Mouse (Mus musculus): ENCODE results near the gene Phlpp1.

Phlpp1 gene

DNA sequence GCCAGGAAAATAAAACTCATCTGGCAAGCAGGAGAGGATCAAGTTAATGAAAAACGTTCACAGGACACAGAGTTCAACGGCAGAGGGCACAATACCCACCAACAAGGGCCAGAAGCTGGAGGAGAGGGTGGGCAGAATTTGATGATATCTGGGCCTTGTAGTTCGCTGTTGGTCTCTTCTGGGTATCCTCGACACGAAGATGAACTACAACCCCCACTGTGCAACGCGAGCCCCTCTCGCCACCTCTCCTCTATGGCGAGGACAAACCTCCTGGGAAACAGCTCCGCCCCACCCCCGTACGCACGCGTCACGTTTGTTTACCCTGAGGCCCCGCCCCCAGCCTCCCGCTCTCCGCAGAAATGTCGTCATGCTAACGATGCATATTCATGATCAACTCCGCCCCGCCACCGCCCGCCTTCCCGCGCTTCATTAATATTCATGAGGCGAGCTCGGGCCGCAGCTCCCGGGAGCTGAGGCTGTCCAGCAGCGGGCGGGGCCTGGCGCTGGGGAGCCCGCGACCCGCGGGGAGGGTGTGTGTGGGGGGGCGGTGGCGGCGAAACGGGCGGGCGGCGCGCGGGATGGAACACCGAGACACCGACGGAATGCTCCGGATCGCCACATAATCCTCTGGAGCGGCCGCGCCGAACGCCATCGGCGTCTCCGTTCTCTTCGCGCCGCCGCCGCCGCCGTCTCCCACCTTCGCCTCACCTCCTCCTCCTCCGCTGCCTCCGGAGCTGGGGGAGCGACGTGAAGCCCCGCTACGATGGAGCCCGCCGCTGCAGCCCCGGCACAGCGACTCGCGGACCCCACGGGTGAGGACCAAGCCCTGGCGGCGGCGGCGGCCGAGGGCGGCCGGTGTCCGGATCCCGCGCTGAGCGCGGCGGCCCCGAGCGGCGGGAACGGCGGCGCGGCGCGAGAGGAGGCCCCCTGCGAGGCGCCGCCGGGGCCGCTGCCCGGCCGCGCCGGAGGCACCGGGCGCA, at the start of gene Phlpp1:
Phlpp1 (plus strand) TSS at position 512 of the 980 bp plus-strand sequence.
- DNase-seq (ENCODE audit: low read depth, low spot score): peak; percentile 100

DNA sequence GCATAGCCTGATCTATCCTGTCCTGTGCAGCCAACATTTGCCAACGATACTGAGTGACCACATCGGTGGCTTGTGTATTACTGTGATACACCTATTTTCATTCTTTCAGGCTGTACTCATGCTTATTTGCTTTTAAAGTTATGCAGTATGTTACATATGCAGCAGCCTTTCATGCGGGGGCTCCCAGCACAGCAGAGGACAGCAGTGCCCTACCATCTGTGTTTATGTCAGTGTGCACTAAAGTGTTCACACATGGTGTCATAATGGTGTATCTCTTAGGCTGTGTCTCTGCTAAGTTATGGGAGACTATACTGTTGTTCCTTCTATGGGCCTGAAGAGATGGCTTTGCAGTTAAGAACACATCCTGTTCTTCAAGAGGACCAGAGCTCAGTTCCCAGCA, 45.0 kb upstream of the Phlpp1 start:
- DNase-seq (ENCODE audit: low read depth, low spot score): no peak

GRCm38 (mm10) chr1:106131697-106132349, 39.7 kb upstream of the Phlpp1 start:
- DNase-seq (ENCODE audit: low read depth, low spot score): no peak

DNA sequence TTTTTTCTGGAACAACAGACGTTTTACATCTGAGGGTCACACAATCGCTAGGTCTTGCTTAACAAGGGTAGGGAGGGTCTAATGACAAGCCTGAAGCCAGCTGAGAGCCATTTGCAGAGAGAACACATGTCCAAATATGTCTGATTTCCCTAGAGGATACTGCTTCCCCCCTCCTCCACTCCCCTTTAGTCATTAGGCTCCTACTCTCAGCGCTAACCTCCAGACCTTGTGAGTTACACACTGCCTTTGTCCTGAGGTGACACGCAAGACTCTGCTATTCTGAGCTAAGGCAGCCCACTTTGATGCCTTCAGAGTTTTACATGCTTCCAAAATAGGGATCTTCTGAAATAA, 39.2 kb upstream of the Phlpp1 start:
- DNase-seq (ENCODE audit: low read depth, low spot score): no peak

DNA sequence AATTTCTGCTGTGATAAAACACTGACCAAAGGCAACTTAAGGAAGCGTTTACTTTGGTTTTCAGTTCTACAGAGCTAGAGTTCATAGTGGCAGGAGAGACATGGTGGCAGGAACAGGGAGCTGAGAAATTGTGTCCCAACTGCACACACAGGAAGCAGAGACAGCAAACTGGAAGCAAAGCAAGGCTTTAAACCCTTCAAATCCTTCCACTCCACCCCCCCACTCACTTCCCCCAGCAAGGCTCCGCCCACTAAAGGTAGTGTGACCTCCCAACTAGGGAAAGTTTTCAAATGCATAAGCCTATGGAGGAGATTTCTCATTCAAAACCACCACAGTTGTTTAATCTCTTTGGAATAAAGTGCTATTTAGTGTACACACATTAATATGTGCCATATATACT, 32.9 kb upstream of the Phlpp1 start:
- no peak for DNase-seq (ENCODE audit: low read depth, low spot score)

- DNase-seq (ENCODE audit: low read depth, low spot score): no peak
Observed at GRCm38 (mm10) chr1:106139137-106139536, 32.4 kb upstream of the Phlpp1 start.

GRCm38 (mm10) chr1:106142010-106142409, 29.5 kb upstream of the Phlpp1 start:
- DNase-seq (ENCODE audit: low read depth, low spot score): no peak

GRCm38 (mm10) chr1:106144534-106144933, 27.0 kb upstream of the Phlpp1 start:
- DNase-seq (ENCODE audit: low read depth, low spot score): peak; percentile 12

DNA sequence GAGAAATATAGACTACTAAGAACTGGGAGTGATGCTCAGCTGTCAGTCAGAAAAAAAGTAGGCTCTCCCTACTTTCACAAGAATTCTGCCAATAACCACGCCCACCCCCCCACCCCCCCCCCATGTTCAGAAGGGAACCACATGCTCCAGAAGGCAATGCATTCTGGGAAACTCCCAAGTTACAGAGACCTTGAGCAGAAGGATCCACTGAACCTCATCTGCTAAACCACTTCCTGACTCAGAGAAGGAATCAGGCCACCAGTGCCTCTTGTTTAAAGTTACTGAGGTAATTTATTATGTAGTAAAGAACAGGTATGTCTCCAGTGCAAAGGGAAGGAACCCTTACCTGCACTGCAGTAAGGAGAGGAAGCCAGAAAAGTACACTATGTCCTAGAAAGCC, 26.5 kb upstream of the Phlpp1 start:
- DNase-seq (ENCODE audit: low read depth, low spot score): peak; percentile 36

GRCm38 (mm10) chr1:106145565-106146190, 25.9 kb upstream of the Phlpp1 start:
- DNase-seq (ENCODE audit: low read depth, low spot score): peak; percentile 35

DNA sequence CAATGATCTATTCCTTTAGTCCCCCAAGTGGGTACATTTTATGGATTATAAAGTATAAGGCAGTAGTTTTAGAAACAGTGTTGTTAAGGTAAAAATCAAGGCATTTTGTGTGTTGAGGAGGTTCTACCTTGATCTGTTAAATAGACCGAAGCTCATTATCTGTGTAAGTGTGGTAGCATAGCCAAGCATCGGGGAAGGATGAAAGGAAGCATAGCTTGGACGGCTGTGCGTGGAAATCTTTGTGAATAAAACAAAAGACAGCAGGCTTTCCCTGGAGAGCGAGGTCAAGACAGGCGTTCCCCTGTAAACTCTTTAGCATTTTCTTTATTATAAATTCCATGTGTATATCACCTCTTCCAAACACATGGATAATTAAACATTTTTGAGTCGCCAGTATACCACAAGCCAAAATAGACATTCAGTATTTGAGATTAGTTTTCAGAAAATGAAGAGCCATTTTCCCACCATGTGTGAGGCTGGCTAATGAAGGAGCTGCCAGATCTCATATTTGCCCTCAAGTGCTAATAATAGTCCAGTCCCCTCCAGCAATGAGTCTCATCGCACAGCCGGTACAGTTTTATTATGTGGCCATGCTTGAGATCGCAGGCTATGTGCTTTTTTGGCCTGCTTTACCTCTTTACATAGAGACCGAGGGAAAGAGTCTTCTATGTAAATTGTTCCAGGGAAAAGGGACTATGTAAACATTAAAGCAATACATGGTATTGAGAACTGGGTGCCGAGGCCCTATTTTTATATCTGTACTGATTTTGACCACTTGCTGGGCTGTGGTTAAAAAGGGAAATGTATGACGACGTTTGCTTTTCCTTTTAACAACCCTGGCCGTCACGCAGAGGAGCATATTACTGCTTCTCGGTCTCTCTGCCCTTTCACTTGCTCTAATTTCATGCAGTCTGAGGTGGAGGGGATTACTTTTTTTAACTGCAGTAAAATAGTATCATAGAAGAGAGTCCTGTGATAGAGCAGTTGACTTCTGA, 22.9 kb upstream of the Phlpp1 start:
- no peak for DNase-seq (ENCODE audit: low read depth, low spot score)

- peak; percentile 90 for DNase-seq (ENCODE audit: low read depth, low spot score)
Observed at GRCm38 (mm10) chr1:106151846-106152245, 19.7 kb upstream of the Phlpp1 start.

DNA sequence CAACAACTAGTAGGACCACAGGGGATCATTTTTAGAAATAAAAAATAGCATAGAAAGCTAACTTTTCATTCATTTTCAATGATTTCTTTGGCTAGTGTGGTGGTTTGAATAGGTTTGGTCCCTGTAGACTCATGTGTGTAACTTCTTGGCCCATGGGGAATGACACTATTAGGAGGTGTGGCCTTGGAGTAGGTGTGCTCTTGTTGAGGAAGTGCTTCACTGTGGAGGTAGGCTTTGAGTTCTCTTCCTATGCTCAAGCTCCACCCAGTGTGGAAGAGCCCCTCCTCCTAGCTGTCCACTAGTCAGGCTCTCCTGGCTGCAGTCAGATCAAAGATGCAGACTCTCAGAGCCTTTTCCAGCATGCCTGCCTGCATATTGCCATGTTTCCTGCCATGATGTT, 18.8 kb upstream of the Phlpp1 start:
- DNase-seq (ENCODE audit: low read depth, low spot score): peak; percentile 16

GRCm38 (mm10) chr1:106154590-106154989, 17.0 kb upstream of the Phlpp1 start:
- DNase-seq (ENCODE audit: low read depth, low spot score): no peak

DNA sequence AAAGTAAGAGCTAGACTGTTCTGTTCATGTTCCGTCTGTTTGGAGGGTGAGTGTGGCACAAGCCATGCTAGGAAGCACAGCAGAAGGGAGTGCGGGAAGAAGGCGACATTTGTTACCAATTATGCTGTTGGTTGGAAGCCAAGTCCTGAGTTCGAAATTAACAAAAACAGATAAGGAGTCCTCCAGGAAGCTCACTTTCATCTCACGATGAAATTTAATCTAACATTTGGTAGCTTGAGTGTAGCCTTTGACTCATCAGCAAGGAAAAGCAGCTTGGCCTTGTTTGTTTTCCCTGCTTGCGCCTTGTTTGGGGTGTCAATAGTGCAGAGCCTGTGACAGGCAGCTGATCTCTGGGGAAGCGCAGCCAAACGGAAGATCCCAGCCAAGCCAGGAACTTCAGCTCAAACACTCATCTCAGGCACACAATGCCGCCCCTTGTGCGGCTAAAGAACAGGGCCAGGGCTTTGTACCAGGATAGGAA, 16.4 kb upstream of the Phlpp1 start:
- no peak for DNase-seq (ENCODE audit: low read depth, low spot score)

DNA sequence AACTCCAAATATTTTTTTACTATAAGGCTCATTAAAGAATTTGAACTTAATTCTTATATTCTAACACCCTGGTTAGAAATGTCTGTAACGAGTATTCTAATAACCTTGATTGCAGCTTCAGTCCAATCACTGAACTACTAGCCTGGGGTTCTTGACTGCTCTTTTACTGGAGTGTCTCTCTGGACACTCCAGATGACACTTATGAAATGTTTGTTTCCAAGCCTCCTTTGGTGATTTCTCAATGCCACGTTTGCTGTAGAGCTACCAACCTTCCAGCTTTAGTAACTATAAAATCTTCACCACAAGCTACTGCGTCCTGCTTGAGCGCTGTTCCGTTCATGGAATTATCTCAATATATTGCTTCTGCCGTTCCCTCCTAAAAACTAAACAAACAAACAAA, 15.8 kb upstream of the Phlpp1 start:
- DNase-seq (ENCODE audit: low read depth, low spot score): no peak

GRCm38 (mm10) chr1:106157961-106158515, 13.5 kb upstream of the Phlpp1 start:
- DNase-seq (ENCODE audit: low read depth, low spot score): no peak

GRCm38 (mm10) chr1:106159667-106160066, 11.9 kb upstream of the Phlpp1 start:
- DNase-seq (ENCODE audit: low read depth, low spot score): no peak

- DNase-seq (ENCODE audit: low read depth, low spot score): no peak
Observed at GRCm38 (mm10) chr1:106160916-106161315, 10.6 kb upstream of the Phlpp1 start.

DNA sequence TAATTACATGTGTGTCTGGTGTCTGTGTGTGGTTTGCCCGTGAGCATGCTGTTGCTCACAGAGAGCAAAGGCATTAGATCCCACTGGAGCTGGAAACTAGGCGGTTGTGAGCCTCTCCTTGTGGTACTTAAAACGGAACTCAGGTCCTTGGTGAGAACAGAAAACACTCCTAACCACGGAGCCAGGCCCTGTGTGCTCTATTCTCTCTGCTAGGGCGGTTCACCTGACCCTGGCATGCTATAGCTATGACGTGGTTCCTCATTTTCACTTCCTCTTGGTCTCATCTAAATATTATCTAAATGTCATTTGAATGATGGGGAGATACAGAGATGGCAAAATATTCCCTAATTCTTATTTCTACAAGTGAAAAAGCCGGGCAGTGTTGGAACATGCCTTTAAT, 9.0 kb upstream of the Phlpp1 start:
- peak; percentile 42 for DNase-seq (ENCODE audit: low read depth, low spot score)

- DNase-seq (ENCODE audit: low read depth, low spot score): no peak
Observed at GRCm38 (mm10) chr1:106163401-106163800, 8.2 kb upstream of the Phlpp1 start.
